Mouse (Mus musculus): ENCODE data around the gene Disp3. TPM values are rescaled to one million over a fixed set of nuclear protein-coding genes. Genes with fewer than 3 reads are reported as not detected.

Gene Disp3
- polyA plus RNA-seq, 1 experiment: 20.1 TPM

- Histone ChIP-seq H3K4me3 (ENCODE audit: insufficient read depth, low read length) (no peak overlapping the region), H3K27ac (ENCODE audit: insufficient read depth, low read length) (no peak overlapping the region), H3K4me1 (ENCODE audit: control insufficient read depth, insufficient read depth, low read length) (no peaks in the 10 kb centered on the region)
- TF ChIP-seq POLR2A (IDR thresholded peaks at IDR 0.05; ENCODE audit: extremely low read depth, insufficient read depth, low read length) (no peak), CTCF (IDR thresholded peaks at IDR 0.05; ENCODE audit: extremely low read depth, insufficient read depth, low read length) (no peak)
Observed at GRCm38 (mm10) chr4:148233061-148233460, 54.7 kb downstream of the Disp3 start.

- Histone ChIP-seq H3K4me3 (ENCODE audit: insufficient read depth, low read length) (no peak overlapping the region), H3K4me1 (ENCODE audit: control insufficient read depth, insufficient read depth, low read length) (no peaks in the 10 kb centered on the region), H3K27ac (ENCODE audit: insufficient read depth, low read length) (no peak overlapping the region)
- TF ChIP-seq CTCF (IDR thresholded peaks at IDR 0.05; ENCODE audit: extremely low read depth, insufficient read depth, low read length): no peak
- TF ChIP-seq POLR2A (IDR thresholded peaks at IDR 0.05; ENCODE audit: extremely low read depth, insufficient read depth, low read length): no peak
Observed at GRCm38 (mm10) chr4:148232615-148233014, 55.1 kb downstream of the Disp3 start.

GRCm38 (mm10) chr4:148232124-148232523 lies 55.6 kb downstream of the Disp3 start:
- TF ChIP-seq CTCF (IDR thresholded peaks at IDR 0.05; ENCODE audit: extremely low read depth, insufficient read depth, low read length): no peak
- TF ChIP-seq POLR2A (IDR thresholded peaks at IDR 0.05; ENCODE audit: extremely low read depth, insufficient read depth, low read length): no peak
- Histone ChIP-seq H3K4me3 (ENCODE audit: insufficient read depth, low read length) (no peak overlapping the region), H3K4me1 (ENCODE audit: control insufficient read depth, insufficient read depth, low read length) (no peaks in the 10 kb centered on the region), H3K27ac (ENCODE audit: insufficient read depth, low read length) (no peak overlapping the region)

- no peaks in the 10 kb centered on the region for H3K4me1 ChIP-seq (ENCODE audit: control insufficient read depth, insufficient read depth, low read length)
- TF ChIP-seq POLR2A (IDR thresholded peaks at IDR 0.05; ENCODE audit: extremely low read depth, insufficient read depth, low read length) (no peak), CTCF (IDR thresholded peaks at IDR 0.05; ENCODE audit: extremely low read depth, insufficient read depth, low read length) (no peak)
- H3K27ac ChIP-seq (ENCODE audit: insufficient read depth, low read length): no peak overlapping the region
- H3K4me3 ChIP-seq (ENCODE audit: insufficient read depth, low read length): no peak overlapping the region
Observed at GRCm38 (mm10) chr4:148229646-148230045, 58.1 kb downstream of the Disp3 start.

GRCm38 (mm10) chr4:148222983-148223382 lies 64.8 kb downstream of the Disp3 start:
- Histone ChIP-seq H3K27ac (ENCODE audit: insufficient read depth, low read length) (no peak overlapping the region), H3K4me1 (ENCODE audit: control insufficient read depth, insufficient read depth, low read length) (peaks cover 1% of the 10 kb centered on the region), H3K4me3 (ENCODE audit: insufficient read depth, low read length) (no peak overlapping the region)
- TF ChIP-seq POLR2A (IDR thresholded peaks at IDR 0.05; ENCODE audit: extremely low read depth, insufficient read depth, low read length): no peak
- TF ChIP-seq CTCF (IDR thresholded peaks at IDR 0.05; ENCODE audit: extremely low read depth, insufficient read depth, low read length): no peak

- Histone ChIP-seq H3K27ac (ENCODE audit: insufficient read depth, low read length) (no peak overlapping the region), H3K4me3 (ENCODE audit: insufficient read depth, low read length) (no peak overlapping the region), H3K4me1 (ENCODE audit: control insufficient read depth, insufficient read depth, low read length) (peaks cover 4% of the 10 kb centered on the region)
- TF ChIP-seq POLR2A (IDR thresholded peaks at IDR 0.05; ENCODE audit: extremely low read depth, insufficient read depth, low read length): no peak
- no peak for TF ChIP-seq CTCF (IDR thresholded peaks at IDR 0.05; ENCODE audit: extremely low read depth, insufficient read depth, low read length)
Observed at GRCm38 (mm10) chr4:148220656-148221055, 67.1 kb downstream of the Disp3 start.

- Histone ChIP-seq H3K27ac (ENCODE audit: insufficient read depth, low read length) (no peak overlapping the region), H3K4me3 (ENCODE audit: insufficient read depth, low read length) (no peak overlapping the region), H3K4me1 (ENCODE audit: control insufficient read depth, insufficient read depth, low read length) (peaks cover 10% of the 10 kb centered on the region)
- no peak for TF ChIP-seq POLR2A (IDR thresholded peaks at IDR 0.05; ENCODE audit: extremely low read depth, insufficient read depth, low read length)
Observed at GRCm38 (mm10) chr4:148218238-148218637, 69.5 kb downstream of the Disp3 start.

- Histone ChIP-seq H3K27ac (ENCODE audit: insufficient read depth, low read length) (no peak overlapping the region), H3K4me3 (ENCODE audit: insufficient read depth, low read length) (no peak overlapping the region), H3K4me1 (ENCODE audit: control insufficient read depth, insufficient read depth, low read length) (peaks cover 10% of the 10 kb centered on the region)
- TF ChIP-seq CTCF (IDR thresholded peaks at IDR 0.05; ENCODE audit: extremely low read depth, insufficient read depth, low read length) (no peak), POLR2A (IDR thresholded peaks at IDR 0.05; ENCODE audit: extremely low read depth, insufficient read depth, low read length) (no peak)
Observed at GRCm38 (mm10) chr4:148215264-148215900, 72.4 kb downstream of the Disp3 start.

GRCm38 (mm10) chr4:148214460-148215136 lies 73.2 kb downstream of the Disp3 start:
- Histone ChIP-seq H3K4me1 (ENCODE audit: control insufficient read depth, insufficient read depth, low read length) (peaks cover 10% of the 10 kb centered on the region), H3K27ac (ENCODE audit: insufficient read depth, low read length) (no peak overlapping the region), H3K4me3 (ENCODE audit: insufficient read depth, low read length) (no peak overlapping the region)
- TF ChIP-seq CTCF (IDR thresholded peaks at IDR 0.05; ENCODE audit: extremely low read depth, insufficient read depth, low read length) (no peak), POLR2A (IDR thresholded peaks at IDR 0.05; ENCODE audit: extremely low read depth, insufficient read depth, low read length) (no peak)

- Histone ChIP-seq H3K4me3 (ENCODE audit: insufficient read depth, low read length) (no peak overlapping the region), H3K4me1 (ENCODE audit: control insufficient read depth, insufficient read depth, low read length) (no peaks in the 10 kb centered on the region), H3K27ac (ENCODE audit: insufficient read depth, low read length) (no peak overlapping the region)
- TF ChIP-seq POLR2A (IDR thresholded peaks at IDR 0.05; ENCODE audit: extremely low read depth, insufficient read depth, low read length): no peak
- TF ChIP-seq CTCF (IDR thresholded peaks at IDR 0.05; ENCODE audit: extremely low read depth, insufficient read depth, low read length): no peak
Observed at GRCm38 (mm10) chr4:148204873-148205232, 82.9 kb downstream of the Disp3 start.
